In the genomic region with DNA sequence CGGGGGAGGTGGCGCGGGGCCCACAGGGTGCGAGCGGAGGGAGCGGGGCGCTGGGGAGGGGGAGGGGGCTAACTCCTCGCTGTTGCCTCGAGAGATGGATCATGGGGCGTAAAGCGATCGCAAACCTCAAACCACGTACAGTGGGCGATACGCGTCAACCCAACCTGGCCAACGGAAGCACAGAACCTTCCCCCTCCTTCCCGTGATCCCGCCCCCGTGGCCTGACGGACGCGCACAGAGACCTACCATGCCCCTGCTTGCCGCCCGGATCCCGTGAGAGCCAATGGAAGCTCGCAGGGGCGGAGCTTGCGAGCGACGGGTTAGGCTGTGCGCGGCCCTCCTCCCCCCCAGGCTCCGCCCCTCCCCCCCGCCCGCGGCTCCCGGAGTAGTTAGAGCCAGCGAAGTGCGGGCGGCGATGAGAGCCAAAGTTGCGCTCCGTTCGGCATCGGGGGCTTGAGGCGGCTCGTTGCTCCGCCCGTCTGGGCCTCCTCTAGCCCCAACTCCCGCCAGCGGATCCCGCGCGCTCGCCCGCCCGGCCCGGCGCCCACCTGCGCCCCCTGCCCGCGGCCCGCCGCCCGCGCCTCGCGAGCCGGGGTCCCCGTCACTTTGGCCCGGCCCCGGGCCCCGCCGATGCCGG, we compare ENCODE assay signal across 1 mouse cellular context.
TF ChIP-seq lines count a peak whose summit lies in the region.

Gene Rcor1 (plus strand): TSS at position 376 of the 637 bp plus-strand sequence.

TF ChIP-seq in myocyte, 11 proteins besides CTCF, POLR2A, EP300 and RAD21 (continued from another document):
- TF ChIP-seq REST (IDR thresholded peaks at IDR 0.05; ENCODE audit: insufficient read depth, insufficient read length) (peak; percentile 12), E2F4 (IDR thresholded peaks at IDR 0.05; ENCODE audit: insufficient read depth) (no peak), TCF12 (IDR thresholded peaks at IDR 0.05; ENCODE audit: insufficient read depth, poor library complexity, severe bottlenecking) (no peak), TCF3 (IDR thresholded peaks at IDR 0.05; ENCODE audit: insufficient read length, low read depth) (no peak)
